Mouse (Mus musculus): ENCODE measurements around the gene Eif2b4.
A peak's percentile ranks its signal among the peaks of the same experiment; 100 is the strongest.

Gene Eif2b4

GRCm38 (mm10) chr5:31154152-31154553, 39.1 kb downstream of the Eif2b4 start, which contains the start of gene Mpv17:
Gene Mpv17 (minus strand): TSS chr5:31154251.
- peak; percentile 72 for DNase-seq (ENCODE audit: low spot score)

GRCm38 (mm10) chr5:31153516-31154151, 39.6 kb downstream of the Eif2b4 start:
- DNase-seq (ENCODE audit: low spot score) = no peak

- DNase-seq (ENCODE audit: low spot score) = no peak
Observed at GRCm38 (mm10) chr5:31151746-31152145, 41.5 kb downstream of the Eif2b4 start.

GRCm38 (mm10) chr5:31149781-31150180, 43.4 kb downstream of the Eif2b4 start:
- no peak for DNase-seq (ENCODE audit: low spot score)

GRCm38 (mm10) chr5:31138968-31139425, 54.2 kb downstream of the Eif2b4 start:
- DNase-seq (ENCODE audit: low spot score) = peak; percentile 18

GRCm38 (mm10) chr5:31138241-31138967, 54.8 kb downstream of the Eif2b4 start, which contains the start of gene Ucn:
Gene Ucn (minus strand): TSS chr5:31138829.
- no peak for DNase-seq (ENCODE audit: low spot score)

- no peak for DNase-seq (ENCODE audit: low spot score)
Observed at GRCm38 (mm10) chr5:31137658-31138057, 55.6 kb downstream of the Eif2b4 start.
